8 mouse cellular contexts compared by ENCODE assay signal in the genomic region with DNA sequence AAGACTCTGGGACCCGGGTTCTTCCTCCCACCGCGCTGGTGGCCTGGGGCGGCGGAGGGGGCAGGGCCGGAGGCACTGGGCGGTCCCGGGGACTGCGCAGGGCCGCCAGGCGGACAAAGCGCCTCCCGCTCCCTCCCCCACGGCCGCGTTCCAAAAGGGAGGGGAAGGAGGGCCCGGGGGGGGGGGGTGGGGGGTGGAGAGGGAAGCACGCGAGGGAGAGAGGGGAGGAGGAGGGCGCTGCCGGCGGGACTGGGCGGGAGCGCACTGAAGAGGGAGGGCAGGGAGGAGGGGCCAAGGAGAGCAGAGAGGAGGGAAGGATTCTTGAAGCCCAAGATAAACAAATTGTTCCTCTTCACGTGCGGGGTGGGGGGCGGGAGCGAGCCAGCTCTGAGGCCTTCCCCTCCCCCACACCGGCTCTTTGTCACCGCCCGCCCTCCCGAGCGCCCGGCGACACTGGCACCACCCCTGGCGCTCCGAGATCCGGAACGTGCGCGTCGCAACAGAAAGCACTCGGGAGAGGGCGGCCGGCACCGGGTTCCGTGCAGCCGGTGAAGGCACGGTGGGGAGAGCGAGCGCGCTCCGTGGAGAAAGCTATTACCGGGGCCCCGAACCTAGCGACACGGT. TPM values are rescaled to one million over a fixed set of nuclear protein-coding genes. Genes with fewer than 3 reads are reported as not detected.
A peak's percentile ranks its signal among the peaks of the same experiment; 100 is the strongest.
DNase-seq lines count a peak whose midpoint lies in the region; ATAC-seq and TF ChIP-seq lines count a peak whose summit lies in the region.

No protein-coding gene starts in this region.

- H3K27ac ChIP-seq in bone marrow macrophage, adult 2 months (ENCODE audit: insufficient read depth, low read depth, low read length): peak overlapping the region; percentile 91
- peak overlapping the region; percentile 83 for H3K27ac ChIP-seq in embryonic fibroblast, embryonic 13.5 days (ENCODE audit: insufficient read depth, low read length)
- H3K27ac ChIP-seq in heart, embryonic 10.5 days: peak overlapping the region; percentile 97
- peak overlapping the region; percentile 99 for H3K27ac ChIP-seq in kidney, embryonic 14.5 days (ENCODE audit: low read depth, low read length)
- H3K27ac ChIP-seq in limb, embryonic 14.5 days (replicated peaks; ENCODE audit: low read depth, low read length): peak overlapping the region; percentile 88
- peak overlapping the region; percentile 97 for H3K27ac ChIP-seq in midbrain, embryonic 16.5 days (ENCODE audit: low read length)
- peak overlapping the region; percentile 94 for H3K27ac ChIP-seq in spleen, adult 2 months (ENCODE audit: insufficient read depth, low read length)

- peak overlapping the region; percentile 82 for H3K4me3 ChIP-seq in bone marrow macrophage, adult 2 months (ENCODE audit: insufficient read depth, low read length)
- H3K4me3 ChIP-seq in embryonic fibroblast, embryonic 13.5 days (ENCODE audit: insufficient read depth, low read length): peak overlapping the region; percentile 67
- peak overlapping the region; percentile 92 for H3K4me3 ChIP-seq in heart, embryonic 10.5 days
- H3K4me3 ChIP-seq in kidney, embryonic 14.5 days (ENCODE audit: low read length): peak overlapping the region; percentile 88
- peak overlapping the region; percentile 63 for H3K4me3 ChIP-seq in limb, embryonic 14.5 days (replicated peaks; ENCODE audit: low read length)
- peak overlapping the region; percentile 64 for H3K4me3 ChIP-seq in midbrain, embryonic 16.5 days (ENCODE audit: low read depth, low read length)
- peak overlapping the region; percentile 84 for H3K4me3 ChIP-seq in spleen, adult 2 months (ENCODE audit: extremely low read depth, insufficient read depth, insufficient read length)

- no peaks in the 10 kb centered on the region for H3K27me3 ChIP-seq in heart, embryonic 10.5 days (ENCODE audit: insufficient read depth, poor library complexity, severe bottlenecking)
- no peaks in the 10 kb centered on the region for H3K27me3 ChIP-seq in kidney, embryonic 14.5 days (ENCODE audit: control insufficient read depth, insufficient read depth, low read length)
- no peaks in the 10 kb centered on the region for H3K27me3 ChIP-seq in limb, embryonic 14.5 days (ENCODE audit: control insufficient read depth, insufficient read depth, low read length)
- no peaks in the 10 kb centered on the region for H3K27me3 ChIP-seq in midbrain, embryonic 16.5 days (ENCODE audit: control insufficient read depth, insufficient read depth, low read depth, low read length)
- no peaks in the 10 kb centered on the region for H3K27me3 ChIP-seq in spleen, adult 2 months (ENCODE audit: control insufficient read depth, insufficient read depth, low read length)

- DNase-seq in 416B (ENCODE audit: low read depth): peak; percentile 98
- peak; percentile 97 for DNase-seq in heart, embryonic 10.5 days (ENCODE audit: low spot score)
- DNase-seq in limb, embryonic 14.5 days (ENCODE audit: low spot score): peak; percentile 90
- DNase-seq in spleen, adult 2 months (ENCODE audit: low read depth in 1 of 2, low spot score in 2 of 2): peak; percentile 78 to 81

- WGBS in heart, embryonic 10.5 days: under 1% methylated on average over 50 of the region's 57 CpGs
- 1% methylated on average over 46 of the region's 57 CpGs for WGBS in kidney, embryonic 14.5 days
- 1% methylated on average over 41 of the region's 57 CpGs for WGBS in limb, embryonic 14.5 days
- WGBS in midbrain, embryonic 16.5 days: under 1% methylated on average over 39 of the region's 57 CpGs
- under 1% methylated on average over 44 of the region's 57 CpGs for WGBS in spleen, adult 2 months

- H3K36me3 ChIP-seq in heart, embryonic 10.5 days: no peaks in the 10 kb centered on the region
- H3K36me3 ChIP-seq in kidney, embryonic 14.5 days (ENCODE audit: control insufficient read depth, insufficient read depth, low read length): no peaks in the 10 kb centered on the region
- H3K36me3 ChIP-seq in limb, embryonic 14.5 days (ENCODE audit: control insufficient read depth, insufficient read depth, low read length): no peaks in the 10 kb centered on the region
- no peaks in the 10 kb centered on the region for H3K36me3 ChIP-seq in midbrain, embryonic 16.5 days (ENCODE audit: control insufficient read depth, insufficient read depth, low read length)
- H3K36me3 ChIP-seq in spleen, adult 2 months (ENCODE audit: control insufficient read depth, insufficient read depth, low read length): no peaks in the 10 kb centered on the region

- peak overlapping the region; percentile 94 for H3K9ac ChIP-seq in kidney, embryonic 14.5 days (ENCODE audit: low read depth, low read length)
- H3K9ac ChIP-seq in limb, embryonic 14.5 days (ENCODE audit: low read depth, low read length, severe bottlenecking): peak overlapping the region; percentile 72
- peak overlapping the region; percentile 84 for H3K9ac ChIP-seq in midbrain, embryonic 16.5 days (ENCODE audit: low read depth, low read length)

- peak overlapping the region; percentile 84 for H3K4me2 ChIP-seq in kidney, embryonic 14.5 days (replicated peaks; ENCODE audit: low read depth, low read length)
- peak overlapping the region; percentile 97 for H3K4me2 ChIP-seq in limb, embryonic 14.5 days (replicated peaks; ENCODE audit: low read depth, low read length, severe bottlenecking)
- H3K4me2 ChIP-seq in midbrain, embryonic 16.5 days (ENCODE audit: low read length): peak overlapping the region; percentile 89

- peaks cover 5% of the 10 kb centered on the region for H3K4me1 ChIP-seq in bone marrow macrophage, adult 2 months (ENCODE audit: control insufficient read depth, insufficient read depth, low read length)
- H3K4me1 ChIP-seq in embryonic fibroblast, embryonic 13.5 days (ENCODE audit: control insufficient read depth, insufficient read depth, low read length): no peaks in the 10 kb centered on the region
- 0 out of 2 replicates have a peak, but pooled peaks cover 14% of the 10 kb centered on the region for H3K4me1 ChIP-seq in heart, embryonic 10.5 days
- peaks cover 11% of the 10 kb centered on the region for H3K4me1 ChIP-seq in kidney, embryonic 14.5 days (ENCODE audit: control insufficient read depth, insufficient read depth, low read length)
- peaks cover 8% of the 10 kb centered on the region for H3K4me1 ChIP-seq in limb, embryonic 14.5 days (ENCODE audit: control insufficient read depth, insufficient read depth, low read length)
- peaks cover 7% of the 10 kb centered on the region for H3K4me1 ChIP-seq in midbrain, embryonic 16.5 days (ENCODE audit: control insufficient read depth, insufficient read depth, low read length)
- peaks cover 3% of the 10 kb centered on the region; the same call in 1 of the 2 replicates for H3K4me1 ChIP-seq in spleen, adult 2 months (ENCODE audit: control insufficient read depth, insufficient read depth, insufficient read length)

- no peaks in the 10 kb centered on the region for H3K9me3 ChIP-seq in heart, embryonic 10.5 days
- no peaks in the 10 kb centered on the region for H3K9me3 ChIP-seq in kidney, embryonic 14.5 days (ENCODE audit: control insufficient read depth, low read length)
- no peaks in the 10 kb centered on the region for H3K9me3 ChIP-seq in limb, embryonic 14.5 days (ENCODE audit: control insufficient read depth, low read length)
- H3K9me3 ChIP-seq in midbrain, embryonic 16.5 days (replicated peaks; ENCODE audit: control insufficient read depth, low read length, poor library complexity, severe bottlenecking): no peaks in the 10 kb centered on the region

- peak; percentile 86 for ATAC-seq in kidney, embryonic 14.5 days (ENCODE audit: low FRiP score, low TSS enrichment)
- peak; percentile 83 for ATAC-seq in limb, embryonic 14.5 days (ENCODE audit: low FRiP score, low read depth)
- peak; percentile 78 for ATAC-seq in midbrain, embryonic 16.5 days

- TF ChIP-seq POLR2A in bone marrow macrophage, adult 2 months (IDR thresholded peaks at IDR 0.05; ENCODE audit: borderline replicate concordance, low read depth, low read length): no peak
- no peak for TF ChIP-seq POLR2A in embryonic fibroblast, embryonic 13.5 days (IDR thresholded peaks at IDR 0.05; ENCODE audit: low read depth, low read length)
- 0 out of 2 replicates have a peak, but pooled peaks have one; percentile 36 for TF ChIP-seq POLR2A in limb, embryonic 14.5 days (IDR thresholded peaks at IDR 0.05; ENCODE audit: borderline replicate concordance, extremely low read depth, insufficient read depth, insufficient read length)
- TF ChIP-seq POLR2A in spleen, adult 2 months (IDR thresholded peaks at IDR 0.05; ENCODE audit: low read depth, low read length): no peak

- TF ChIP-seq CTCF in bone marrow macrophage, adult 2 months (IDR thresholded peaks at IDR 0.05; ENCODE audit: low read depth, low read length): no peak
- no peak for TF ChIP-seq CTCF in embryonic fibroblast, embryonic 13.5 days (IDR thresholded peaks at IDR 0.05; ENCODE audit: borderline replicate concordance, insufficient read depth, low read length)
- no peak for TF ChIP-seq CTCF in spleen, adult 2 months (IDR thresholded peaks at IDR 0.05; ENCODE audit: extremely low read depth, insufficient read depth, insufficient read length, insufficient replicate concordance)

RNA-seq across cellular contexts. Expression of a gene that starts 2.8 kb away (rescaled TPM):
- 2.2 and 2.3 TPM in 2 replicates for polyA plus RNA-seq in bone marrow macrophage, adult 2 months (2012; ENCODE audit: insufficient read depth, insufficient read length, missing spikeins)
- polyA plus RNA-seq in embryonic fibroblast, embryonic 13.5 days (2011; ENCODE audit: insufficient read length, low read depth, missing spikeins): 1.8 and 2.2 TPM in 2 replicates
- polyA plus RNA-seq in heart, embryonic 10.5 days (2016; fragmentation: Nextera tagmentation; extraction: Ambion mirVana): 2.3 and 3.6 TPM in 2 replicates
- 8.4 and 9.4 TPM in 2 replicates for polyA plus RNA-seq in kidney, embryonic 14.5 days (2014; fragmentation: Nextera tagmentation; extraction: Ambion mirVana)
- polyA plus RNA-seq in limb, embryonic 14.5 days (2012; rRNA removed): 5.4 and 6.1 TPM in 2 replicates
- polyA plus RNA-seq in limb, embryonic 14.5 days (2014; fragmentation: Nextera tagmentation; extraction: Ambion mirVana): 5.6 and 6.7 TPM in 2 replicates
- 5.7 and 6.9 TPM in 2 replicates for polyA plus RNA-seq in midbrain, embryonic 16.5 days (2015; fragmentation: Nextera tagmentation; extraction: Ambion mirVana)
- polyA plus RNA-seq in spleen, adult 2 months (2012; rRNA removed): 2.7 and 3.4 TPM in 2 replicates

Comparison
In these comparisons a context has a peak if more than half of its experiments do, and no peak if none do; other contexts are left out.
1. Peak in every context shown above with its lines: DNase-seq, ATAC-seq, H3K4me3 ChIP-seq and H3K27ac ChIP-seq.